Mouse (Mus musculus) cerebellum, adult 8-10 months (tissue): ENCODE measurements around the gene Hoxd4.

Experiments used
- DNase-seq: peaks from one replicate; pipeline ENCODE4 v3.0.0; 2022

Gene Hoxd4

DNA sequence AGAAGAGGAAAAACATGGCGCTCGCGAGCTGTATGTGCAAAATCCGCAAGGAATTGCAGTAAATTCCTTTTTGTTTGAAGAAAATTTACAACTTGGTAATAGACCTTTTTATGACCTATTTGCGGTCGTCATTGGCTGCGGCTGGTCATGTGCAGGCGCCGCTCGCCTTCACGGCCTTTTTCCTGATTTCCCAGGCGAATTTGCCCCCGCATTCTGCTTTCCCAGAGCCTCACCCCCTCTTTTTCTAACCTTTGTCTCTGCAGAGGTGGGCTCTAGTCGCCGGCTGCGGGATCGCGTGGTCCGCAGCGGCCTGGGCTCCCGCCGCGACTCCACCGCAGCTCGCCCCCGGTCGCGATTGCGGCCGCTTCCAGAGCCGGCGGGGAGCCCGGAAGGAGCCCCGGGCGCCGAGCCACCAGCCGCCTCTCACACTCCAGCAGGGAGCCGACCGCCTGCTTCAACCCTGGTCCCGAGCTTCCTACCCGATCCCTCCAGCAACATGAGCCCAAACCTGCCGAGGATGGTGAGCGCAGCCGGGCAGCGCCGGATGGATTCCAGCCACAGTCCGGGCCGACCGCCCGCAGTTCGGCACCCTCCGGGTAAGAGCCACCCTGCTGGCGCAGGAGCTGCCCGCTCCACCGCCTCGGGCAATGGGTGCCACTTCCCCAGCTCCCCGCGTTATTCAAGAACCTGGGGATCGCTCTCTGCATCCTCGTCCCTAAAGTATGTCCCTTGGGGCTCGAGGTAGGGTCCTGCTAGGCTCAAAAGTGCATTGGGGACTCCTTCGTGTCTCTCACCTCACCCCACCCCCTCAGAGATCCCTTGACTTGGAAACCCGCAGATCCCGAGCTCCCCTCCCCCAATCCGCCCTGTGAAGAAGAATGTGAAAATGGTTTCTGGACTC, at the start of gene Hoxd4, which contains the start of gene Hoxd3:
Hoxd4 (plus strand) TSS at position 209 of the 901 bp plus-strand sequence.
Hoxd3 (plus strand) TSS at position 207 of the 901 bp plus-strand sequence.
- DNase-seq, result no peak

DNA sequence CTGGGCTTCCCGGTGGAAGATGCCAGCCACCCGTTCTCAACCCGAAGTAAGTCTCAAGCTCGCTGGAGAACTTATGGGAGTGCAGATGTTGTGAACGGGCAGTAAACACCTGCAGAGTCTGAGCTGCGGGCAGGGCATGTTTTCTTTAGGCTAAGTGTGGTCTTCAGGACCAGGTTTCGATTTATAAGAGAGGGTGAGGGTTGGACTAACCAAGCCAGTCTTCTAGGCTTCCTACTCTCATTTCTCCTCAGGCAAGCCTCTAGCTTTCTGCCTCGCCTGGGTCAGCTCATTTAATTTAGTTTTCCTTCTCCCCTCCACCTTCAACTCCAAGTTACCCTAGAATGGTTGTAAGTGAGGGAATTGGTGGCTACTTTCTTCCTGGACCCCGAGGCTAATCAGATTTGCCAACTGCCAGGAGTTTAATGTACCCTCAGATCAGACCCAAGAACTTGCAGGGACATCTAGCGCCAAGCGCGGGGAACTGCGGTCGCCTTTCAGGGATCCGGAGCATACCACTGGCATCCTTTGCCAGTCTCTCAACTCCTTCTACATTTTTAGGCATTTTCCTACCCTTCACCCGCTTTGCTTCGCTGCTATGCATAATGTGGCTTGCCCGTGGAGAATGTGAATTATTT, 48.3 kb upstream of the Hoxd4 start:
- DNase-seq, result no peak

DNA sequence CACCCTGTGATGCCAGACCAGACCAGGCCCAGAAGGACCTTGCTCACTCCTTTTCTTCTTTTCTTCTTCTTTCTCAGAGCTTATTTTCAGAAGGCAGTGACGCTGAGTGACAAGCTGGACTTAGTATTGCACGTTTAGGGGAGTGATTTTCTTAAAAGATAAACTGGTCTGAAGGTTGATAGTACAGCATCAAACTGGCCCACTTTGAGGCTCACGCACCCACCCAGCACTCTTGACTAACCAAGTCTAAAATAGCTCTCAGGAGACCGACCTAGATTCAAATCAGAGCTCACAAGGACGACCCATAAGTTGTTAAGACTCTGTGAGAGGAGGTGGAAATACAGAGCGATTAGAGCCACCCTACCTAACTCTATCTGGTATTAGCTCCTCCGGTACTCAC, 45.3 kb upstream of the Hoxd4 start:
- no peak for DNase-seq

DNA sequence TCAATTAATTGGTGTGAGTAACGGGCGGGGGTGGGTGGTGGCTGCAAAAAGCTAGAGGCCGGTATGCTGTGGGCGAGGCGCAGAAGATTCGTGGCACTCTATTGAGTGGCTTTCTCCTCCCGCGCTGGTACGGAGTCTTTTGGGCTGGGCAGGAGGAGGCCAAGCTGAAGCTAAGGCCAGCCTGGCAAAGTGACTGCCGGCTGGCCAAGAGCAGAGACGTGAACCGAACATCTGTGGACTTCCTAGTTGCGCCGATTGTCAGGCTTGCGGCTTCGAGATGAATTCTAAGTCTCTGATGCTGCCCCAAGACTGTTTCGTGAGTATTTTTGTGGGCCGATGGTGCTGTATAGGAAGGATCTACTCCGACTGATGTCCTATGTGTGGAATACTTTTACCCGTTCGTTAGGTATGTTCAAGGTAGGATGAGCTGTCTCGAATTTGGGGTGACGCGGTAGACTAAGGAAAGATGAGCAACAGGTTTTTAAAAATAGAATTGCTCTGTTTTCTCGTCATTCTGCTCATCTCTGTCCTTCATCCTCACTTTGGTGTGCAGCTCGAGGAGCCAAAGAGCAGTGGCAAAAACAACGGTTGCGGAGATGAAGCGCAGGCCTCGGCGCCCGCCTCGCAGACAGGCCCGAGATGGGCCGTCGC, 44.4 kb upstream of the Hoxd4 start:
- no peak for DNase-seq

DNA sequence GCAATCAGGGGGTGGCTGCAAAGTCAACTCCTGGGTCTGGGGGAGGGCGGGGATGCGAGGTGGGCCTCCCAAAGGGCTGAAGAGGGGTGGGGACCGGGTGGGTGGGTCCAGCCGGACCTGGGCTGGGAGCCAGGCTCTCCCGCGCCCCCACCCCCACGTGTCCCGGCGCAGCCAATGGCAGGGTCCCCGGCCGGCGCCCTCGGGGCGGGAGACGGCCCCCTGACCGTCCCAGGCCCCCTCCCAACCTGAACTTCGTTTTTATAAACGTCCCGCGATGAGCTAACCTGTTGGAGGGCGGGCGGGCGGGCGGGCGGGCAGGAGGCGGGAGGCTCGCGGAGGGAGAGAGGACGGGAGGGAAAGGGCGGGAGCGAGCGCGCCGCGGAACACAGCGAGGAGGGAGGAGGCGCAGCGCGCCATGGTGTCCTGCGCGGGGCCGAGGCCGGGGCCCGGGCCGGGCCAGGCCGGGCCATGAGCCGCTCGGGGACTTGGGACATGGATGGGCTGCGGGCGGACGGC, 43.8 kb upstream of the Hoxd4 start, which contains the start of gene Hoxd13:
Hoxd13 (plus strand) TSS at position 469 of the 516 bp plus-strand sequence.
- no peak for DNase-seq

DNA sequence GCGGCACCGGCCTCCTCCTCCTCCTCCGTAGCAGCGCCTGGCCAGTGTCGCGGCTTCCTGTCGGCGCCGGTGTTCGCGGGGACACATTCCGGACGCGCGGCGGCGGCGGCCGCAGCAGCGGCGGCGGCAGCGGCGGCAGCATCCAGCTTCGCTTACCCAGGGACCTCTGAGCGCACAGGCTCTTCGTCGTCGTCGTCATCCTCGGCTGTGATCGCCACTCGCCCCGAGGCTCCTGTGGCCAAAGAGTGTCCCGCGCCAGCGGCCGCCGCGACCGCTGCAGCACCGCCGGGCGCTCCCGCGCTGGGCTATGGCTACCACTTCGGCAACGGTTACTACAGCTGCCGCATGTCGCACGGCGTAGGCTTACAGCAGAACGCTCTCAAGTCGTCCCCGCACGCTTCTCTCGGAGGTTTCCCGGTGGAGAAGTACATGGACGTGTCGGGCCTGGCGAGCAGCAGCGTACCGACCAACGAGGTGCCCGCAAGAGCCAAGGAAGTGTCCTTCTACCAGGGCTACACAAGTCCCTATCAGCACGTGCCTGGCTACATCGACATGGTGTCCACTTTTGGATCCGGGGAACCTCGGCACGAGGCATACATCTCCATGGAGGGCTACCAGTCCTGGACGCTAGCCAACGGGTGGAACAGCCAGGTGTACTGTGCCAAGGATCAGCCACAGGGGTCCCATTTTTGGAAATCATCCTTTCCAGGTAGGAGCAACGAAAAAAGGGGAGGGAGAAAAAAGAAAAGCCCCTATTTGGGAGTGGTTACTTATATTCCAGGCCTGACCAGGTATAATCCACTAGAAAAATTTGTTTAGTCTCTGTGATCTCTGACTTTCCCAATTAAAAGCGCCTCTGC, 43.1 kb upstream of the Hoxd4 start:
- no peak for DNase-seq

DNA sequence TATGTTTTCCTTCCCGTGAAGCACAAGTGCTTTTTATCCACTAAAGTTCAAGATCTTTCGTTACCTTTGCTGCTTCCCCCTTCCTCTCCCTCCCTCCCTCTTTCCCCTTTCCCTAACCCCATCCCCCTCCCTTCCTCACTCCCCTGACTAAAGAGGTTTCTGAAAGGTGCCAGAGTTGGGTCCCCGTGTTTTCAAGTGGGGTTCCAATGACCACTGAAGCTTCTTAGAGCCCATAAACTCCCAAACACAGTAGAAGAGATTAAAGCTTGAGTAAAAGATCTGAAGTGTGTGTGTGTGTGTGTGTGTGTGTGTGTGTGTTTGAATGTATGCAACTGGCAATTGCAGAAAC, 42.5 kb upstream of the Hoxd4 start:
- DNase-seq, result no peak

DNA sequence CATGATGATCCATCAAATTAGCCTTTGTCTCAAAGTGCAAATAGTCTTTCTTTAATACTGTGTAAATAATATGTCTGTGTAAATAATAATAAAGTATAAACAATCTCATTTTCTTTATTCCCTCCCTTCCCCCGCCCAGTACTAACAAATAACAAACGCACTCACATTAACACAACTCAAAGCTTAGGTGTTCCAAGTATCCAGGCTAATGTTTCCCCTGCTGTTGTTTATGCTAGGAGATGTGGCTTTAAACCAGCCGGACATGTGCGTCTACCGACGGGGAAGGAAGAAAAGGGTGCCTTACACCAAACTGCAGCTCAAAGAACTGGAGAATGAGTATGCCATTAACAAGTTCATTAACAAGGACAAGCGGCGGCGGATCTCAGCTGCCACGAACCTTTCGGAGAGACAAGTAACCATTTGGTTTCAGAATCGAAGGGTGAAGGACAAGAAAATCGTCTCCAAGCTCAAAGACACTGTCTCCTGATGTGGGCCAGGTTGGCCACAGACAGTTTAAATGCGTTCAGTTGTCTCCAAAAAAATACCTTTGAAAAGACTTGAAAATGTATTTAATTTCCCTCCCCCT, 42.0 kb upstream of the Hoxd4 start:
- DNase-seq, result no peak

DNA sequence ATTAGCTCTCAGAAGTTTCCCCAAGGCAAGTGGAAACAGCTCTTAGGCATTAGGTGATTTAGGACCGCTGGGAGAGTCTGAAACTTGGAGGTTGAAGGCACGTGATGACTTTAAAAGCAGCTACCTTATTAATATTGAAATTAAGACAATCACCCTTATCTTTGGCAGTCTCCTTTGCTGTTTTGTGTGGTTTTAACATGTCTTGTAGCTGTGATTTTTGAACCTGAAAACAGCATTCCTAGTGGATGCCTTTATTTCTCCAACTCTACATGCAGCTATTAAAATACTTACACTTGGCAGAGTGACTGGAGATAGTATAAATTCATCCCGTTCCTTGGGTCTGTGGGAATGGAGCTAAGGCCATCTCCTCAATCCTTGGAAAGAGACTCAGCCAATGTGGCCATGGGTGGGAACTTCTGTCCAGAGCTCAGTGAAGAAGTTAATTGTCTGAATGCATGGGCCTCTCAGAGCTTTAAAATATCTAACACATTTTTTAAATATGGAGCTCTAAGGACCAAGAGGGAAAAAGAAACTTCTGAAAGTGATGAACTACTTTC, 41.0 kb upstream of the Hoxd4 start:
- DNase-seq, result no peak

DNA sequence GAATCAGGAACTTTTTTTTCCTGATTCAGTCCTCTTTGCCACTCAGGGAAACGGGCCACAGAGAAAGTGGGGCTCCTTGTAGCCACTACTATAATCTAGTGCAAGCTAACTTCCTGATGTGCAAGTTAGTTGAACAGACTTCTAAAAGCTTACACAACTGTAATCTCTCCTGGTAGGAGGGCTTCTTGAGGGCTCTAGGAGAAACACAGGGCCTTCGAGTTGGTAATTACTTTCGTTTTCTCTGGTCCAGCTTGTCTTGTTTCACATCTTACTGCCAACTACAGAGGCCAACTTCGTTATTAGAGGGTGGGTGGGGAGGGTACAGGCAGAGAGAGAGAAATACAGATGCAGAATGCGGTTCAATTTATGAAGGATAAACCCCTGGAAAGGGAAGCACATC, 39.9 kb upstream of the Hoxd4 start:
- DNase-seq, result no peak

DNA sequence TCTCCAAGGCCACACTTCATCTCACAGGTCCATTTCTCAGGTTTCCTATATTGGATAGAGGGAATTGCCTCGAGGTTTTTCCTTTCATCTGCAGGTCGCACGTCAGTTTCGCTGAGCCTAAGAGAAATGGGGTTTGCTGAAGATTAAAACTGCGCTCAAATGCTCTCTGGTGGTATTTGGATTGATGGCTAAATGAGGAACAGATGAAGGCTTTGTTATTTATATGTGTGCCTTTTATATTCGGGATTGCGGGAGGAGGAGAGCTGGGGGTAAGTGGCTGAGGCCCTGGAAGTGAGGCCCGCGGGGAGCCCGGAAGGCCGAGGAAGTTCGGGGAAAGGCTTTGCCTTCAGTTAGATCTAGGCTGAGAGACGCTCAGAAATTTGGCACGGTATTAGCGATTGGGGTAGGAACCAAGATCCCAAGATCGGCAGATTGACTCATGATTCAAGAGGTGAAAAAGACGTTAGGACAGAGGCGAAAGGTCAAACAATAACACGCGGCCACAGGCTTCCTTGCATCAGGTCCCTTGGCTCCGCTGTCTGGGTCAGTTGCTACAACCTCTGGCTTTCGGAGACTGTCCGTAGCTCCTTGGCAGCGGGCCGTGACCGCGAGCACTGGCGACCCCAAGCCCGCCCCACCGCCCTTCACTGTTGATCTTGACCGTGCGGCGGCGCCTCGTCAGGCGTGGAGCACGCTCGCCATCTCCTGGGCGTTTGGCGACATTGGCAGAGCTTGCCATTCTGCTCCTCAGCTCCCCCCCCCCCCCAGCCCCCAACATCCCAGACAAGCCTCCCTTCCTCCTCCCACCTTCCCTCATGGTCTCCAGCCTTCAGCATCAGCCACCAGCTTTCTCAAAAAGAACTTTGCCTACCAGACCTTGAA, 39.0 kb upstream of the Hoxd4 start:
- DNase-seq, result no peak

DNA sequence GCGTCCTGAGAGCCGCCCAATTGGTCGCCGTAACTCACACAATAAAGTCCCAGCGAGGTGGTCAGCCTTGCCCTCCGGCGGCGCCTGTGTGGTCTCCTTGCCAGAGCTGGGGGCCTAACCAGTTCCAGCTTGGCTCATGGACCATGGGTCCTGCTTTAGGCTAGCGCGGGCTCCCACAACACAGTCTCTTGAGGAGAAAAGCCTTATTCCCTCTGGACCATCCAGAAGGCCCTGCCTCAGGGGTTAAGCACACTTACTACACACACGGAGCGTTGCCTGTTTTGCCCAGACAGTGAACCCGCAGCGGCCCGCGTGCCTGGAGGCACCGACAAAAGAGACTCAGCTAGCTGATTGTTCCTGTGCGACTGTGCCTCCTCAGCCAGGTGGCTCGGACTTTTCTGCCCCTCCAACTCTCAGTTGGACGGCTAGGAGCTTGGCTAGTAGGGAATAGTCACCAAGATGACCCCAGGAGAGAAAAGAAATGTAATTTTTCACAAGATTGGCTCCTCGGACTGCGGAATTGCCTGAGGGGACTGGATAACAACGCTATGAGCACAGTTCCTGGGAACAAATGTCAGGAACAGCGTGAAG, 37.8 kb upstream of the Hoxd4 start:
- DNase-seq, result no peak

DNA sequence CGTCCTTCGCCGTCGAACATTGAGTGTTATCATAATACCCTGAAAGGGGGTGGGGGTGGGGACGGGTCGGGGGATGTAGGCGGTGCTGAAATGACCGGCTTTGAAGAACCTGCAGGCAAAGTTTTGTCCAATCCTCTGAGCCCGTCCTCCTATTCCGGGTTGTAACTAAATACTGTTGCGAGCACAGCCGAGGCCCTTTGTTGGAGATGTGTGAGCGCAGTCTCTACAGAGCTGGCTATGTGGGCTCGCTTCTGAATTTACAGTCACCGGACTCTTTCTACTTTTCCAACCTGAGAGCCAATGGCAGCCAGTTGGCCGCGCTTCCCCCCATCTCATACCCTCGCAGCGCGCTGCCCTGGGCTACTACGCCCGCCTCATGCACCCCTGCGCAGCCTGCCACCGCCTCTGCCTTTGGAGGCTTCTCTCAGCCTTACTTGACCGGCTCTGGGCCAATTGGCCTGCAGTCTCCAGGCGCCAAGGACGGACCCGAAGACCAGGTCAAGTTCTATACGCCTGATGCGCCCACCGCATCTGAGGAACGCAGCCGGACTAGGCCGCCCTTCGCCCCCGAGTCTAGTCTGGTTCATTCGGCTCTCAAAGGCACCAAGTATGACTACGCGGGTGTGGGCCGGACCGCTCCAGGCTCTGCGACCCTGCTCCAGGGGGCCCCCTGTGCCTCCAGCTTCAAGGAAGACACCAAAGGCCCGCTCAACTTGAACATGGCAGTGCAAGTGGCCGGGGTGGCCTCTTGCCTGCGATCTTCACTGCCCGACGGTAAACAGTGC, 36.7 kb upstream of the Hoxd4 start, which contains the start of gene Hoxd12:
Hoxd12 (plus strand) TSS at position 133 of the 785 bp plus-strand sequence.
- DNase-seq, result no peak

DNA sequence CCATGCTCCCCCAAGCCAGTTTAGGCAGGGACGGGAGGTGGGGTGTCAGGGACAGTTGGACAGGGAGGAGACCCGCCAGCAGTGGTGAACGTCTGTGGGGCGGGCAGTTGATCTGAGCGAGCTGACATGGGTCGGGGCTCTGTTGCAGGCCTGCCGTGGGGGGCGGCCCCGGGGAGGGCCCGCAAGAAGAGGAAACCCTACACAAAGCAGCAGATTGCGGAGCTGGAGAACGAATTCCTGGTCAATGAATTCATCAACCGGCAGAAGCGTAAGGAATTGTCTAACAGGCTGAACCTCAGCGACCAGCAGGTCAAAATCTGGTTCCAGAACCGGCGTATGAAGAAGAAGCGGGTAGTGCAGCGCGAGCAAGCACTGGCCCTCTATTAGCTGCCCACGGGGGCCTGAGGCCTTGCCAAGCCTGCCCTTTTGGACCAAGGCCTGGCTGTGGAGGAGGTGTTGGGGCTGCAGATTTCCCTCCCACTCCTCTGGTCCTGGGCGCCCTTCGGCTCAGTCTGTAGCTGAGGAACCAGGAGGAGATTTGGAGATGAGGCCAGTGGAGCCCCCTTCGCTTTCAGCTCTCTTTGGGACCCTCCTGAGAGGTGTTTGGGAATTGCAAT, 36.0 kb upstream of the Hoxd4 start:
- DNase-seq, result no peak

DNA sequence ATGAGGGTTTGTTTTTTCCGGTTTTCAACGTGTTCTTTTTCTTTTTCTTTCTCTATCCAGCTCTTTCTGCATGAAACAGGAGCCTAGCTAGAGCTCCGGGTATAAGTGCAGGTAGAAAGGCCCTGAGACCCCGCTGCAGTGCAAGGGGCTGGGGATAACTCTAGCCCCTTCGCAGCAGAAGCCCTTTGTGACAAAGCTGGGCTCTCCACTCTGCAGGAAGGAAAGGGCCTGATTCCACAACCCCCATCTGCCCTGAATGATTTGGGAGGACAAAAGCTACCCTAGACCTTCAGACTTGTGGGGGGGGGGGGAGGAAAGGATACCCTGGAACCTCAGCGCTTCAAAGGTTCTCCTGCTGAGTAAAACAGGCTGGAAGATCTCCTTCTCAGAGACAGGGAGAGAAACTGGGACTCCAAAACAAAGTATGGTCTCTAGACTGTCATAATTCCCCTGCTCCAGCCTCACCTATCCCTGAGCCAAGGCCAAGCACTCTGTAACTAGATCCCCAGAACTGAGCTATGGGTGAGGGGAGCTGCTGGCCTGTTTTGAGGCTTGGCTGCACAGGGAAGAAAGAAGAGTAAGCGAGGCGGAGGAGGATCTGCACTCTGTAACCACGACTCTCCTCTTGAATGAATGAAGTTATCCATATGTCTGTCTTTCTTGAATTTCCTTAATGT, 35.2 kb upstream of the Hoxd4 start:
- no peak for DNase-seq

DNA sequence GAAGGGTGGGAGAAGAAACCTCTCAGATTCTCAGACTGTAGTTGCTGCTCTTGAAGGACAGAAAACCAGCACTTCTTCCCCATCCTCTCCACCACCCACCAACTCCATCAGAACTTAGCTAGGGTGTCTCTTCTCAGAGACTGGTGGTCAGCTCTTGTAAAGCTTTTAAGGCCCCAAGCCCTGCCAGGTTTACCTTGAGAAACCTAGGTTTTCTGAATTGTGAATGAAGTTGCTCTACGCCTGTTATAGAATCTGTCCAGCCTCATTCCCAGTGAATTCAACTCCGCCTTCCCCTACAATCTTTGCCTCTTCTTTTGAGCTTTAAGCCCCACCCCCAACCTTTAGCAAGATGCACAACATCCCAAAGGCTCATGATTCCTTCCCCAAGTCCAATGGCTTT, 34.6 kb upstream of the Hoxd4 start:
- DNase-seq, result no peak

DNA sequence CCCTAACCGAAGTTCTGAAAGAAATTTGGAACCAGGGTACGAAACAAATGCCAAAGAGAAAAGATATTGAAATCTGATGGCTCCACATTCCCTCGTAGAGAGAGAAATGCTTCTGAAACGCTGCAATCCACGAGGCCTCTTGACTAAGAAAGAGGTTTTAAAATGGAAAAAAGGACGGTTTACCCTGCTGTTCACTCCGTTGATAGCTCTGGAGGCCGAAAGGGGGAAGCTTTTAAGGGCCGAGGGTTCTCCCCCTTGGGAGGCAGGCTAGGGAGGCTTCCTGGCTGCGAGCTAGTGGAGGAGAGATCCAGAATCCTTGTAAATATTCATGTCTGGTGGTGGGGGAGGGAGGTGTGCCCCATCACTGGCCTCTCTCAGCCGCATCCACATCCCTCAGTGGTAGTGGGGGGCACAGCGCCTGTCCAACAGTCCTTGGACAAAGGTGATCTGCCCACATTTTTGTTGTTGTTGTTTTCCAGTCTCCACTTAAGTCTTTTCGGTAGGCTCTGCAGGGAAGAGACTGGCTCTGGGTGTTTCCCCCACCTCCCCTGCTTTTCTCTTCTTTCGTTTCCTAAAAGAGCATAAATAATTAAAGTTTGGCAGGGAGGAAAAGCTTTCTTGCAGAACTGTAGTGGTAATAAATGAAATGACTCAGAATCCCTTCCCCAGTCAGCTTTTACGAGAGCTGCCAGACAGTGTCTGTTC, 32.7 kb upstream of the Hoxd4 start, which contains the start of gene Hoxd11:
Hoxd11 (plus strand) TSS at position 667 of the 705 bp plus-strand sequence.
- DNase-seq, result no peak

DNA sequence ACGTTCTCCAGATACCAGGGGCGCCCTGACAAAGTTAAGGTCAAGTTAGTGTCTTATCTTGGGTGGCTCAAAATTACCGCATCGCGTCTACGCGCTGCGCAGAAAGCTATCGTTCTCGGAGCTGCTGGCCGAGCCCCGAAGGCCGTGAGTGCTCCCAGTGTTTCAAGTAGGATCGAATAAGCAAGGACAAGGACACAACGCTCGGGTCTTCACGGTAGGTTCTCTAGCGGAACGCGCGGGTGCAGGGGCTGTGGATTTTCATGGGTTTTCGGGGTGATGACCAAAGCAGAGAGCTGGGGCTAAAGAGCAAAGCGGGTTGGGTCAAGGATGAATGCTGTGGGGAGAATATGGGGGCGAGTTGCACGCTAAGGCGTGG, 32.1 kb upstream of the Hoxd4 start:
- no peak for DNase-seq
